Mouse (Mus musculus) G1E (cell line): ENCODE data around the gene Slc25a20.

Source experiments
- CTCF ChIP-seq: IDR thresholded peaks from 2 replicates; pipeline ENCODE4 v1.5.1; 2012; ENCODE audit warnings: low read depth, low read length, inconsistent platforms, mixed read lengths
- GATA1 ChIP-seq: IDR thresholded peaks from 2 replicates; pipeline ENCODE4 v1.6.1; 2012; ENCODE audit warnings: borderline replicate concordance, low read length, inconsistent platforms, mixed read lengths
- POLR2AphosphoS5 ChIP-seq: IDR thresholded peaks from 2 replicates; pipeline ENCODE4 v1.6.1; 2012; ENCODE audit warnings: low read depth, low read length, inconsistent platforms; ENCODE audit not compliant: insufficient replicate concordance
- TAL1 ChIP-seq: conservative IDR thresholded peaks from 2 replicates; pipeline ENCODE4 v1.6.1; 2012; ENCODE audit warnings: low read depth, low read length, inconsistent platforms, mixed read lengths

- TF ChIP-seq CTCF: no peak
- no peak for TF ChIP-seq GATA1
- TF ChIP-seq TAL1: no peak
- no peak for TF ChIP-seq POLR2AphosphoS5
Measured at GRCm38 (mm10) chr9:108716199-108716598, 54.3 kb downstream of the Slc25a20 start.
